Mouse (Mus musculus) liver, postnatal 0 days (tissue): Measurements from ENCODE around the gene Ccdc122.

Experiments
- CTCF ChIP-seq: sonication (generic); IDR thresholded peaks from 2 replicates; pipeline ENCODE4 v1.5.1; 2016; ENCODE audit warnings: antibody characterized with exemption, low read depth
- EP300 ChIP-seq: IDR thresholded peaks from 2 replicates; pipeline ENCODE4 v1.6.1; 2016; ENCODE audit warnings: antibody characterized with exemption, low read depth, mild to moderate bottlenecking

- TF ChIP-seq CTCF (no peak), EP300 (no peak)
These were observed 114.9 kb downstream of the Ccdc122 start for GRCm38 (mm10) chr14:77151431-77151830.
